Mouse (Mus musculus) mature B cell (primary cell): ENCODE measurements around the gene Nos3.

Experiments
- in situ Hi-C: fragments of 300-500 bp; cut with MboI; formaldehyde crosslinking; loops from 2 replicates; pipeline ENCODE4 v1.14.3; 2019

Gene Nos3

DNA sequence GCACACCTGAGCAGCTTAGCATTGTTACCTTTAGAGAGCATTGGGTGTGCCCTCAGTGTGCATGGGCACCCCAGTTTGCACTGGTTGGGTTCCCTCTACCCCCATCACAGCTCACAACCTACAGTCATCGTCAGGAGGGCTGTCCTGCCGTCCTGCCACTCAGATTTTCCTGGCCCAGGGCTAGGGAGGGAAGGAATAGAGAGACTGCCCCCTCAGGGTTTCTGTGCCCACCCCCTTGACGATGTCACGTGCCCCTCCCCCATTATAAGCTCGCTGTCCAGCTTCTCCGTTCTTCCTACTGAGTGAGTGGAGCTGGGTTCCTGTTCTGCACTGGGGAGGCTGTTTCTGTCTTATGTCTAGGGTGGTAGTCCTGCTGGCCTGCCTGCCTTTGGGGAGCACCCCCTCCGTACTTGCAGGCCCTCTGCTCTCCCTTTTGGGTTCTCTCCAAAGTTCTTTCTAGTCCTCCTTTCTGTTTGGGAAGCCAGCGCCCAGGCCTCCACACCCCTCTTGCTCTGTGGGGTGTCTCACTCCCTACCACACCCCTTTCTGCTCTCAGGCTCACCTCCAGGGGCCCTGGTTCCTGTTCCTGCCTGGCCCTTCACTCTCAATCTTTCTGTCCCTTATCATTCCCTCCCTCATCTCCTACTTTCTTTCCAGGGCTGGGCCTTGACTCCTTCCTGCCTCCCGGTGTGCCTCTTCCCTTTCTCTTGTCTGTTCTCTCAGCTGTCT is 62.1 kb downstream of the Nos3 start:
- in situ Hi-C loops = no loop called here

- in situ Hi-C loops = no loop called here
Measured at GRCm38 (mm10) chr5:24427285-24427633, 62.6 kb downstream of the Nos3 start.

- in situ Hi-C loops = no loop called here
Measured at GRCm38 (mm10) chr5:24427981-24428402, 63.4 kb downstream of the Nos3 start.

DNA sequence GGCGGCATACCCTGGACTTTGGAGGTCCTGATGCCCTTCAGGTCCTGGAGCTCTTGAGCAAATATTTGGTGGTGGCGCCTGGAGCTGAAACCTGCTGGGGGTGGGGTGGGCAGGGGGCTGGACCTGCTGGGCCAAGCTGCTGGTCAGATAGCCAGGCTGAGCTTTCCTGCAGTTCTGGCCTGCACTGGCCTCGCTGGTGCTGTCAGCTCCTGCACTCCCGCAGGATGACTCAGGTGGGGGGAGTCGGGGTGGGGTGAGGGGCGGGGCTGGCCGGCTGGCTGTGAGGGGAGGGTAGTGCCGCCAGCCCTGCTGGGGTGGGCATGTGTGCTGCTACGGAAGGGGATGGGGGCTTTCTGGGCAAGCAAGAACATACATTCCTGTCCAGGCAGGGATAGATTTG is 64.0 kb downstream of the Nos3 start:
- in situ Hi-C loops = no loop called here

GRCm38 (mm10) chr5:24433993-24434392 is 69.4 kb downstream of the Nos3 start:
- in situ Hi-C loops = no loop called here
